Mouse (Mus musculus) hindbrain, embryonic 16.5 days (tissue): ENCODE data around the gene Prkar2a. TPM values are rescaled to one million over a fixed set of nuclear protein-coding genes. Genes with fewer than 3 reads are reported as not detected.

Experiments
- ATAC-seq: fragments of 200-750 bp; cut with Nextera tagmentation; 2 replicates; pipeline ENCODE4 v1.8.0; 2017; ENCODE audit warnings: moderate TSS enrichment, moderate library complexity
- H3K27ac ChIP-seq: fragments of 300-500 bp; sonication (generic); 2 replicates; pipeline ENCODE4 v1.5.1; 2014; ENCODE audit warnings: low read depth, mild to moderate bottlenecking, control low read depth, low read length, moderate library complexity
- H3K27me3 ChIP-seq: fragments of 300-500 bp; sonication (generic); replicated peaks from 2 replicates; pipeline ENCODE4 v1.6.1; 2014; ENCODE audit warnings: low read length; ENCODE audit not compliant: control insufficient read depth, insufficient read depth
- H3K36me3 ChIP-seq: fragments of 300-500 bp; sonication (generic); 2 replicates; pipeline ENCODE4 v1.6.1; 2014; ENCODE audit warnings: mild to moderate bottlenecking, low read length, moderate library complexity, mixed read lengths; ENCODE audit not compliant: control insufficient read depth, insufficient read depth
- H3K4me1 ChIP-seq: fragments of 300-500 bp; sonication (generic); 2 replicates; pipeline ENCODE4 v1.6.1; 2014; ENCODE audit warnings: low read depth, low read length; ENCODE audit not compliant: control insufficient read depth, insufficient read depth
- H3K4me2 ChIP-seq: fragments of 300-500 bp; sonication (generic); 2 replicates; pipeline ENCODE4 v1.6.1; 2014; ENCODE audit warnings: mild to moderate bottlenecking, low read length, control low read depth, moderate library complexity
- H3K4me3 ChIP-seq: fragments of 300-500 bp; sonication (generic); 2 replicates; pipeline ENCODE4 v1.5.1; 2014; ENCODE audit warnings: mild to moderate bottlenecking, low read length, control low read depth, moderate library complexity
- H3K9ac ChIP-seq: fragments of 300-500 bp; sonication (generic); 2 replicates; pipeline ENCODE4 v1.6.1; 2014; ENCODE audit warnings: low read depth, mild to moderate bottlenecking, control low read depth, low read length, moderate library complexity
- H3K9me3 ChIP-seq: fragments of 300-500 bp; sonication (generic); 2 replicates; pipeline ENCODE4 v1.6.1; 2014; ENCODE audit warnings: mild to moderate bottlenecking, low read length, moderate library complexity; ENCODE audit not compliant: control insufficient read depth
- WGBS: fragments of 180-500 bp; shearing (Covaris S2); extraction: QIAGEN DNeasy Blood & Tissue Kit; methylation state at CpG from one replicate; pipeline ENCODE4 v1.1.7; 2014; 5-methylcytosine and 5-hydroxymethylcytosine counted together
- polyA plus RNA-seq: library from polyadenylated mRNA; unstranded; fragments of >200 nt; fragmentation: Nextera tagmentation; extraction: Ambion mirVana; gene quantifications from 2 replicates; pipeline ENCODE4 v1.2.1, GENCODE M21; 2015

The Prkar2a gene
- polyA plus RNA-seq, 1 experiment from 2014 or later: 36.8 TPM

- peaks cover 22% of the 10 kb centered on the region for H3K4me1 ChIP-seq
- H3K36me3 ChIP-seq: no peaks in the 10 kb centered on the region
- no peak overlapping the region for H3K9ac ChIP-seq
- H3K27ac ChIP-seq: no peak overlapping the region
- H3K27me3 ChIP-seq: no peaks in the 10 kb centered on the region
- no peaks in the 10 kb centered on the region for H3K9me3 ChIP-seq
- H3K4me2 ChIP-seq: no peak overlapping the region
- WGBS: 83% methylated on average over 1 of the region's 1 CpGs
- H3K4me3 ChIP-seq: no peak overlapping the region
- ATAC-seq: no peak
Measured at GRCm38 (mm10) chr9:108689993-108690392, 879 bp downstream of the Prkar2a start.

GRCm38 (mm10) chr9:108690914-108691313, 1.8 kb downstream of the Prkar2a start:
- Histone ChIP-seq H3K4me1 (peaks cover 23% of the 10 kb centered on the region), H3K9ac (no peak overlapping the region), H3K27ac (no peak overlapping the region), H3K9me3 (no peaks in the 10 kb centered on the region), H3K4me3 (no peak overlapping the region), H3K27me3 (no peaks in the 10 kb centered on the region), H3K36me3 (no peaks in the 10 kb centered on the region), H3K4me2 (no peak overlapping the region)
- ATAC-seq: no peak
- 76% methylated on average over 6 of the region's 6 CpGs for WGBS

GRCm38 (mm10) chr9:108691371-108691770, 2.3 kb downstream of the Prkar2a start:
- peak overlapping the region; percentile 84 for H3K27ac ChIP-seq
- no peak for ATAC-seq
- no peaks in the 10 kb centered on the region for H3K9me3 ChIP-seq
- peaks cover 23% of the 10 kb centered on the region for H3K4me1 ChIP-seq
- H3K9ac ChIP-seq: peak overlapping the region; percentile 73
- peak overlapping the region; percentile 84 for H3K4me3 ChIP-seq
- WGBS: 70% methylated on average over 8 of the region's 8 CpGs
- peak overlapping the region; percentile 61 for H3K4me2 ChIP-seq
- no peaks in the 10 kb centered on the region for H3K27me3 ChIP-seq
- no peaks in the 10 kb centered on the region for H3K36me3 ChIP-seq

- no peaks in the 10 kb centered on the region for H3K9me3 ChIP-seq
Measured at GRCm38 (mm10) chr9:108691846-108692225, 2.7 kb downstream of the Prkar2a start.

GRCm38 (mm10) chr9:108692226-108693041, 3.3 kb downstream of the Prkar2a start:
- H3K27ac ChIP-seq: peak overlapping the region; percentile 84
- peak; percentile 69 for ATAC-seq
- H3K4me2 ChIP-seq: peak overlapping the region; percentile 61
- H3K27me3 ChIP-seq: no peaks in the 10 kb centered on the region
- H3K36me3 ChIP-seq: no peaks in the 10 kb centered on the region
- 0% methylated on average over 68 of the region's 92 CpGs for WGBS
- H3K4me3 ChIP-seq: peak overlapping the region; percentile 84
- peaks cover 23% of the 10 kb centered on the region for H3K4me1 ChIP-seq
- H3K9me3 ChIP-seq: no peaks in the 10 kb centered on the region
- peak overlapping the region; percentile 73 for H3K9ac ChIP-seq

More at GRCm38 (mm10) chr9:108691846-108692225, 2.7 kb downstream of the Prkar2a start:
- Histone ChIP-seq H3K4me3 (peak overlapping the region; percentile 84), H3K27ac (peak overlapping the region; percentile 84), H3K4me2 (peak overlapping the region; percentile 61), H3K4me1 (peaks cover 23% of the 10 kb centered on the region), H3K9ac (peak overlapping the region; percentile 73), H3K36me3 (no peaks in the 10 kb centered on the region), H3K27me3 (no peaks in the 10 kb centered on the region)
- 1% methylated on average over 37 of the region's 42 CpGs for WGBS
- ATAC-seq: peak; percentile 91

- no peak overlapping the region for H3K27ac ChIP-seq
- no peaks in the 10 kb centered on the region for H3K36me3 ChIP-seq
- H3K4me2 ChIP-seq: peak overlapping the region; percentile 61
- H3K4me1 ChIP-seq: peaks cover 23% of the 10 kb centered on the region
- 65% methylated on average over 4 of the region's 4 CpGs for WGBS
- no peak for ATAC-seq
- no peaks in the 10 kb centered on the region for H3K9me3 ChIP-seq
- H3K4me3 ChIP-seq: peak overlapping the region; percentile 84
- H3K27me3 ChIP-seq: no peaks in the 10 kb centered on the region
- no peak overlapping the region for H3K9ac ChIP-seq
Measured at GRCm38 (mm10) chr9:108693946-108694345, 4.8 kb downstream of the Prkar2a start.

- H3K4me3 ChIP-seq: no peak overlapping the region
- H3K4me2 ChIP-seq: peak overlapping the region; percentile 61; the same call in 1 of the 2 replicates
- no peak for ATAC-seq
- no peaks in the 10 kb centered on the region for H3K27me3 ChIP-seq
- 74% methylated on average over 1 of the region's 1 CpGs for WGBS
- no peak overlapping the region for H3K27ac ChIP-seq
- peaks cover 23% of the 10 kb centered on the region for H3K4me1 ChIP-seq
- no peak overlapping the region for H3K9ac ChIP-seq
- H3K36me3 ChIP-seq: no peaks in the 10 kb centered on the region
- H3K9me3 ChIP-seq: no peaks in the 10 kb centered on the region
Measured at GRCm38 (mm10) chr9:108694533-108694932, 5.4 kb downstream of the Prkar2a start.

GRCm38 (mm10) chr9:108702476-108702875, 13.4 kb downstream of the Prkar2a start:
- Histone ChIP-seq H3K36me3 (no peaks in the 10 kb centered on the region), H3K4me2 (no peak overlapping the region), H3K4me1 (peaks cover 4% of the 10 kb centered on the region; the same call in 1 of the 2 replicates), H3K9me3 (no peaks in the 10 kb centered on the region), H3K9ac (no peak overlapping the region), H3K27me3 (no peaks in the 10 kb centered on the region), H3K4me3 (no peak overlapping the region), H3K27ac (no peak overlapping the region)
- no peak for ATAC-seq

- H3K4me1 ChIP-seq: peaks cover 4% of the 10 kb centered on the region; the same call in 1 of the 2 replicates
- H3K27me3 ChIP-seq: no peaks in the 10 kb centered on the region
- no peaks in the 10 kb centered on the region for H3K9me3 ChIP-seq
- ATAC-seq: no peak
- H3K4me2 ChIP-seq: no peak overlapping the region
- no peak overlapping the region for H3K4me3 ChIP-seq
- WGBS: 25% methylated on average over 12 of the region's 12 CpGs
- no peak overlapping the region; the same call in 1 of the 2 replicates for H3K27ac ChIP-seq
- H3K9ac ChIP-seq: peak overlapping the region; percentile 38
- H3K36me3 ChIP-seq: no peaks in the 10 kb centered on the region
Measured at GRCm38 (mm10) chr9:108703373-108704110, 14.4 kb downstream of the Prkar2a start.
